Mouse (Mus musculus): ENCODE results near the gene Eipr1.
A peak's percentile ranks its signal among the peaks of the same experiment; 100 is the strongest.
"Not testable (repeated sequence)": the region's sequence is repeated elsewhere in the genome, so short reads cannot be mapped to it uniquely, and the experiment has no call there.

Eipr1 gene

DNA sequence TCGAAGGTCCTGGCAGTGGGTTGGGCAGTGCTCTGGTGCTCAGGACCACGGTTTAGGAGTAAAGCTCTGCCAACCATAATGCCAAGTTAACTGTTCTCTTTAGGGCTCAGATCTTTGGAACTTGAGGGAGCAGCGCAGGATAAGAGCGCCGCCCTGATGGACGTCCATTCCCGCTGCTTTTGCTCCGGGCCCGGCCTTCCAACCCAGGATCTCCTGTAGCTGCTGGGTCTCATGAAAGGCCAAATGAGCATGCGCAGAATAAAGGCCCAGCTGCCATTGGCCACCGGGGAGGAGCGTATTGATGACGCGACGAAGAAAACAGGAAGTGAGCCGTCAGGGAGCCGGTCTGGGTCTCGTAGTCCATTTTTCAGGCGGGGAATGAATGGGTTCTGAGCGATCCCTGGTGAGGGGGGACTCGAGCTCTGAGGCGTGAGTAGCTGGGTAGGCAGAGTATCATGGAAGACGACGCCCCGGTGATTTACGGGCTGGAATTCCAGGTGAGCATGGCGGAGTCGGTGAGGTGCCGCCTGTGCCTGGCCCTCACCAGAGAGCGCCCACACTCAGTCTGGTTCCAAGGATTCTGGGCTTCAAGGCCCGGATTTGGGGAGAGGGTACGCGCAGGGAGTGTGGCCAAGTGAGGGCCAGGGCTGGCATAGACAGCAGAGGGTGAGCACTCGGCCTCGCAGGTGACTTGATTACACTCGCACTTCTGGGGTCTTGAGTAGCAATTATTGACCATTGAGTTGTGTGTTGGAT, at the start of gene Eipr1:
Gene Eipr1 (plus strand): TSS at position 296 of the 756 bp plus-strand sequence.
- DNase-seq (ENCODE audit: low read depth in 1 of 2, low spot score in 2 of 2): peak; percentile 80 to 84

DNA sequence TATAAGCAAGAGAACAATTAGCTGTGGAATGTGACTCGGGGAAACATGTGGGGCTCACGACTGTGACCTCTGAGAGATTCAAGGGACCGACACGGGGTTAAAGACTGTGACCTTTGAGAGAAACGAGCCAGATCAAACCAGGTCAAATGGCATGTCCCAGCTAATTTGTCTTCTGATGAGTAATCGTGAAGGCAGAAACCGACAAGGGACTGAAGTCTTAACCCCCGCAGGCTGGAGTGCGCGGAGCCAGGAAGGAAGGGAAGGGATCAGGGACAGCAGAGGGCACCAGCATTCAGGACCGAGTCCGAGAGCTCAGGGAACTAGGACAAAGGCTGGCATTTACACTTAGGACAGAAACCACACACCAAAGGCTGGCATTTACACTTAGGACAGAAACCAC, 47.2 kb upstream of the Eipr1 start:
- DNase-seq (ENCODE audit: low read depth in 1 of 2, low spot score in 2 of 2): no peak

- no peak for DNase-seq (ENCODE audit: low read depth in 1 of 2, low spot score in 2 of 2)
Measured at GRCm38 (mm10) chr12:28705204-28705603, 46.4 kb upstream of the Eipr1 start.

GRCm38 (mm10) chr12:28708154-28708553, 43.4 kb upstream of the Eipr1 start:
- no peak for DNase-seq (ENCODE audit: low read depth in 1 of 2, low spot score in 2 of 2)

DNA sequence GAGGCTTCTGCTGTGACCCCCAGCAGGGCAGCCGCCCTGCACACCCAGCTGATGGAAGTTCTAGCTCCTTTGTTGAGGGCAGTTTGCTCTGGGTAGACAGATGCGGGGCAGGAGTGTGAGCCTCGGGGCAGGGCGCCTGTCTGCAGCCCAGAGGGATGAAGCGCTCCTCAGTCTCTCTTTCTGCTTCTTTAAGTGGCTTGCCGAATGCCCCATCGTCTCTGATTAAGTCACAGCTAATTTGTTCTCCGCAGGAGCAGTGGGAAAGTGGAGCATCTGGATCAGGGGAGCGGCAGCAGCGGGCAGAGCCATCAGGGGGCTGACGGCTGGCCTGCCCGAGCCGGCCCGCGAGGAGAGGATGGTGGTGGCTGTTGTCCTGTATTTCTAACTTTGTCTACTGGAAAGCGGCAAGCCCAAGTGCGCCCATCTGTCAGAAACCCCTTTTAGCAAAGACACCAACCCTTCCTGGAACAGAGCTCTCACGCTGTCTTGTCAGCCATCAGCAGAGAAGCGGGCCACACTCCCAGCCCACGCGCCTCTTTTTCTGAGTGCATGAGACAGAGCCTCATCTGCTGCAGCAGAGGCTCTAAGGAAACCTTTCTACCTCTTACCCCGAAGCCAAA, 40.9 kb upstream of the Eipr1 start:
- no peak for DNase-seq (ENCODE audit: low read depth in 1 of 2, low spot score in 2 of 2)

DNA sequence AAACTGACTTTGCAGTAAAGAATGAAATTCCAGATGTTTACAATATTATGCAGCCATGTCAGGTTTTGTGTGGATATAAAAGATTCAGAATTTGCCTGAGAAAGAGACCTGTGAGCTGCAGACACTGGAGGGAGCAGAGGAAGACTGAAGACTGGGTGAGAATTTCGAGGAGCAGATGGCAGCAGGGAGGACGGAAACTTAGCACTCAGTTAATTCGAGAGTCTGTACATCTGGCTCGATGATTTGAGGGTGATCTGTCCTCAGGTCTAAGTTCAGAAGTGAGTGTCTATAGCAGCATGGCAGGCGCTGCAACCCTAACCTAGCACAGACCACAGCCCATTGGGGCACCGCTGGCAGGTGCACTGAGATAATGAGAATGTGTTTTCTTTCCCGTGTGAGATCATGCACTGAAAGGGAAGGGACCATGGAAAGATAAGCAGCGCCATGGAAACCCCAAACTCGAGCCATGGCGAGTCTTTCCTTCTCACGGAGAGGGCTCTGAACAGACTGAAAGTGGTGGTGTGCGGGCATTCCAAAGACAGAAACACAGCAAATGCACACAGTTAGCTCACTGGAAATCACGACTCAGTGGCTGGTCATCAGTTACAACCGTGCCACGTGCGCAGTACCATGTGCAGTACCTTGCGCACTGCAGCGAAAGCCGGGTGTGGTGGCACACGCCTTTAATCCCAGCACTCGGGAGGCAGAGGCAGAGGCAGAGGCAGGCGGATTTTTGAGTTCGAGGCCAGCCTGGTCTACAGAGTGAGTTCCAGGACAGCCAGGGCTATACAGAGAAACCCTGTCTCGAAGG, 36.6 kb upstream of the Eipr1 start:
- DNase-seq (ENCODE audit: low read depth in 1 of 2, low spot score in 2 of 2): no peak

DNA sequence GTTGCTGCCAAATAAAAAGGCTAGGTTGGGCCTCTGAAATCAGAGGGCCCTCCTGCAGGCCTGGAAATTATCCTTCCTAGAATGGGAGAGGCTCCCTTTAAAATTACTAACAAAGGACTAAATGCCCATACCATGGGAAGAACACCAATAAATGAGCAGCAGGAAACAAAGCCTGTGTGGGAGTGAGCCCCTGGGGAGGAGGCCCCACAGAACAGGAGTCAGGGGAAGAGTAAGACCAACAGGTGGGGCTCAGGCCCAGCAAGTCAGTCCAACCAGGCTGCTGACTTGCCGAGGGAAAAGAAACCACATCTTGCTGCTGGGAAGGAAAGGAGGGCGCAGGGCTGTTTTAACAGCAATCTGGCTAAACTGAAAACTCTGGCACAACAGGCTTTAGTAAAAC, 34.5 kb upstream of the Eipr1 start:
- no peak for DNase-seq (ENCODE audit: low read depth in 1 of 2, low spot score in 2 of 2)

DNA sequence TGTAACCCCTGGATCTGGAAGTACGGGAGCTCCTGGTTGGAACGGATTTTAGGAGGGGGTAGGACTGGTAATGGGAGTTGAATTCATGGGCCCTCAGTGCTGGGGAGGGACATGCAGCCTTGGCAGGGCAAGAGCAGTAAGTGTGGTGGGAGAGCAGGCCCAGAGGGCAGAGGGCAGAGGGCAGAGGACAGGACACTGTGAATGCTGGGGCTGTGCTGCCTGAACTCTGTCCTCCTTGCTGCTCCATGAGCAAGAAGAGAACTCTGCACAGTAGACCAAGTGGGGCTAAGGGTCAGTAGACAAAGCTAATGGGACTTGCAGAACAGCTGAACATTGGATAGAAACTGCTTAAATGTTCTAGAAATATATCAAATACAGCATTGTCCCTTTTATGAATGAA, 33.5 kb upstream of the Eipr1 start:
- no peak for DNase-seq (ENCODE audit: low read depth in 1 of 2, low spot score in 2 of 2)

GRCm38 (mm10) chr12:28724366-28724765, 27.2 kb upstream of the Eipr1 start:
- no peak for DNase-seq (ENCODE audit: low read depth in 1 of 2, low spot score in 2 of 2)

DNA sequence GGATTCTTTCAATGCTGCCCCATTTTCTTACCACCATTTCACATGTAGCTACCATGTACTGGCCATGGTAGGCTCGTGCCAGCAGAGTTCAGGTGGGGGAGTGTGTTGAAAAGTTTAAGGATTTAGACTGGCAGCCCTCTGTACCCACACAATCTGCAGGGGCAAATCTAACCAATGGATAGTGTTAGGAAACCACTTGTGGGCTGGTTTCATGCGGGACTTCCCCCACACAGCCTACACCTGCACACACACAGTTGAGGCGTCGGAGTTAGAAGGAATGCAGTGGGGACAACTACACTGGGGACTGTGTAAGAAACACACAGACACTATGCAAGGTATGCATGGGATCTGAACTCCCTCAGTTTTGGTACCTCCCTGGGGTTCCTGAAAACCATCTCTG, 25.4 kb upstream of the Eipr1 start:
- DNase-seq (ENCODE audit: low read depth in 1 of 2, low spot score in 2 of 2): no peak

GRCm38 (mm10) chr12:28727061-28727460, 24.5 kb upstream of the Eipr1 start:
- peak in 1 of 2 experiments; percentile 34 for DNase-seq (ENCODE audit: low read depth in 1 of 2, low spot score in 2 of 2)

- no peak for DNase-seq (ENCODE audit: low read depth in 1 of 2, low spot score in 2 of 2)
Measured at GRCm38 (mm10) chr12:28732631-28733030, 19.0 kb upstream of the Eipr1 start.

DNA sequence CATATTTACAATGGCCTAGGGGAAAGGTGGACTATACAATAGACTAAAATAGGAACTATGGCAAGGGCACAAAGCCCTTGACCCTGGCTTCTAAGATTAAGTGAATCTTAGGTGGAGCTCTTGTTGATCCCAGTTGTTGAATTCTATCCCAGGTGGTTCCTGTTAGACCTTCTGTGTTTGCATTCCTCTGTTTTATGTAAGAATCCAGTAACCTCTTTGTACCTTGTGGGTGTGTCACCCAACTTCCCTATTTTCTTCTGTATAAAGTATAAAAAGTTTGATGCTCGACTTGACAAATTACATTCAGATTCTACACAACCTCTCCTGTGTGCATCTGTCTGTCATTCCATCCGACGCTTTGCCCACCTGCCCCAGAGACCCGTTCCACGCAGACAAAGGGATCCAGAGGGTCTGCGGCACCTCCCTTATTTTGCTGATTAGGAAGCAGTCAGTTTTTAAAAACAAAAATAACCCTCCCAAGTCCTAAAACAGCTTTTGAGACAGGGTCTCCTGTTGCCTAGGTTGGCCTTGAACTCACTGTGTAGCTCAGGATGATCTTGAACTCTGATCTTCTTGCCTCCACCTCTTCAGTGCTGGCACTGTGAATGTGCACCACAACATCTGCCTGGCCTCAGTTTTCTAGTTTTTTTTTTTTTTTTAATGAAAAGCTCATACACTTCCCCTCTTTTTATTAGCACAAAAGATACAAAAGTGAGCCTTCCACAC, 17.9 kb upstream of the Eipr1 start:
- DNase-seq (ENCODE audit: low read depth in 1 of 2, low spot score in 2 of 2): not testable (repeated sequence)

DNA sequence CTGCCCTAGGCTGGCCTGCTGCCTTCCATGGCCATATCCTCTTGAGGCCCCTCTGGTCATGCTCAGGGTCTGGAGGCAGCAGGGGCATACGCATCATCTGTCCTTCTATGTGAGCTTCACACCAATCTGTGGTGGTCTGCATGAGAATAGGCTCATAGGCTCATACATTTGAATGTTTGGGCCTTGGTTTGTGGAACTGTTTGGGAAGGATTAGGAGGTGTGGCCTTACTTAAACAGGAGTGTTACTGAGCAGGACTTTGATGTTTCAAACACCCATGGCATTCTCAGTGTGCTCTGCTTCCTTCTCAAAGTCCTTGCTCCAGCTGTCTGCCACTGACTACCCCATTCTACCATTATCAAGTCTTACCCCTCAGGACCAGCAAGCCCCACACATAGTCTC, 17.3 kb upstream of the Eipr1 start:
- DNase-seq (ENCODE audit: low read depth in 1 of 2, low spot score in 2 of 2): no peak

DNA sequence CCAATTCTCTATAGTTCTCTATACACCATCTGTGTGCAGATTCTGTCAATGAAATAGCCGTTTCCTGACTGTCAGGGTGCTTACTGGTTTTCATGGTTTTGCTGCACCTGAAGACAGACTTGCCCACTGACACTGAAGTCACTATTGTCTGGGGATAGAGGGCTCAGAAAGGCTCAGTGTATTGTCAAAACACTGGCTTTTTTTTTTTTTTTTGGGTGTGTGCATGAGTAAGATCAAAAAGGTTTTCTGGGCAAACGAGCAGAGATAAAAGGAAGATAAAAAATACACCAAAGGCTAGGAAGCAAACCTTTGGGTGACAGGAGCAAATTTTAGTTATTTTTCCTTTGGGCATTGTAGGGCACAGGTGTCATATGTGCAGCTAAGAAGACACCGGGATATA, 16.3 kb upstream of the Eipr1 start:
- DNase-seq (ENCODE audit: low read depth in 1 of 2, low spot score in 2 of 2): no peak

- no peak for DNase-seq (ENCODE audit: low read depth in 1 of 2, low spot score in 2 of 2)
Measured at GRCm38 (mm10) chr12:28743328-28743727, 8.3 kb upstream of the Eipr1 start.

DNA sequence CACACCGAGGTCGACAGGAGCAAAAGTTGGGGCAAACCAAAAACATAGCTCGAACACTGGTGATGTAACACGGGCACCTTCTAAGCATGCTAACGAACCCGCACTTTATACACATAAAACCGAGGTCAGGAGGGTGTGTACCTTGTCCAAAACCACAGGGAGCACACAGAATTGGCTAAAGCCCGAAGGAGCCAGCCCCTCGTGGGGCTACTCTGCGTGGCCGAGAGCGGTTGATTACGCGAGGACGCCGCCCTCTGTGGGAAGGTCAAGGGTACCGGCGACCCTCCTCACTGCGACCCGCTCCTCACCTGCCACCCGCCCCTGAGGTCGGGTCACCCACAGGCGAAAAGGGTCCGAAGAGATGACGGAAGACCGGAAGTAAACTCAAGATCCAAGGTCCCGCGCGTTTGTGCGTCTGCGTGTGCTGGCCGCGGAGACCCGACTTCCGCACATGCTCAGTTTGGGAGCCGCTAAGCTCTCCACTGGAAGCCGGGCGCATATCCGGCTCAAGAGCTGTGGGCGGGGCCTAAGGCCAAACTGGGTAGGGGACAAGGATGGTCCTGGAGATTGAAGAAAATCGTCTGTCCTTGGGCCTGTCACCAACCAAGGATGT, 1.5 kb upstream of the Eipr1 start, which contains the start of gene Trappc12:
Gene Trappc12 (minus strand): TSS at position 452 of the 613 bp plus-strand sequence.
- DNase-seq (ENCODE audit: low read depth in 1 of 2, low spot score in 2 of 2): peak; percentile 35 to 71

DNA sequence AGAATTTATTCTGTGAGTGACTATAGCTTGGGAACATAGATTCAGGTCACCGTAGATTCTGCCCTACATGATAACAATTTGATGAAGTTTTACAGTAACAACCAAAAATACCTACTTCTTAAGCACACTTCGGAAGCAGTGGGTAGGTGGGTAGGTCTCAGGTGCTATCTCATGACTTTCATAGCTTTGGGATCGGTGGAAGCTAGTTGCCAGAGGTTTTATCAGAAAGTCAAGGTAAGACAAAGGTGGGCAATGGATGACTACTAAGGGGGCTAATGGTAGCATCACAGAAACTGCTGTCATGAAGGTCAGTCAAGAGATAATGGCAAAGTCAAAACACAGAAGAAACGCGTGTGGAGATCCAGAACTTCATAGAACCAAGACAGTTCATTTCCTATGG, 727 bp upstream of the Eipr1 start:
- no peak for DNase-seq (ENCODE audit: low read depth in 1 of 2, low spot score in 2 of 2)

GRCm38 (mm10) chr12:28756019-28756418, 4.4 kb downstream of the Eipr1 start:
- DNase-seq (ENCODE audit: low read depth in 1 of 2, low spot score in 2 of 2): no peak

DNA sequence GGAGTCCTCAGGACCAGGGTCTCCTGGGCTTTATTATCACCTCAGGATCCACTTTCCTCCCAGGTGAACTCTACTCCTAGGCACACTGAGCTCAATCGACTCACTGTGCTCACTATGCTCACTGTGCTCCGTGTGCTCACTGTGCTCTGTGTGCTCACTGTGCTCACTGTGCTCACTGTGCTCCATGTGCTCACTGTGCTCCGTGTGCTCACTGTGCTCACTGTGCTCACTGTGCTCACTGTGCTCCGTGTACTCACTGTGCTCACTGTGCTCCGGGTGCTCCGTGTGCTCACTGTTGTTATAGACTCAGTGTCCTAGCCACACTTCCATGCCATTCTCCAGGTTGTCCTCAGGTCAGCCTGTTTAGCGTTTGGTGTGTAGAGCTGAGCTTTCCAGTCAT, 18.4 kb downstream of the Eipr1 start:
- DNase-seq (ENCODE audit: low read depth in 1 of 2, low spot score in 2 of 2): no peak

DNA sequence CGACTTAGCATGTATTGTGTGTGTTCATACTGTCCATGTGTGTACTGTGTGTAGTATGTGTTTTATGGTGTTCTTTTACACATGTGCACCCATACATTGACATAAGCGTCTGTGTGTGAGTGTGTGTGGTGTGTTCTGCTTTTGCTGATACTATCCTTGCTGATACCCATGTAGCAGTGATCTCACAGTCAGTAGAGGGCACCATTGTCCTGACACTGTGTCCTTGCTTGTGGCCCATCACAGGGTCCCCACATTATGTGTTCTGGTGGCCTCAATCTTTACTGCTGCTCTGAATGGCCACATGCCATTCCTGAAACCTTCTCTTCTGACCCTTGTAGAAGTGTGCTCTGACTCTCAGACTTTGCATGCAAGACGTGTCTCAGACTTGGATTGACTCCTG, 22.2 kb downstream of the Eipr1 start:
- no peak for DNase-seq (ENCODE audit: low read depth in 1 of 2, low spot score in 2 of 2)

Measured in monocyte, adult 2 months (primary cell).